Mouse (Mus musculus): Measurements from ENCODE around the gene Nup98. TPM values are rescaled to one million over a fixed set of nuclear protein-coding genes. Genes with fewer than 3 reads are reported as not detected.
A peak's percentile ranks its signal among the peaks of the same experiment; 100 is the strongest.

Nup98 gene
- total RNA-seq (2012; rRNA removed) (25.9 and 31.7 TPM in 2 replicates), polyA plus RNA-seq (2012; ENCODE audit: insufficient read depth in 1 of 2, insufficient read length in 2 of 2, low read depth in 1 of 2, low replicate concordance in 2 of 2, missing spikeins in 1 of 2) (100 to 1,000 TPM in 1 of 2 experiments, 10 to 100 TPM in 1; 45.2 to 195 TPM)

GRCm38 (mm10) chr7:102209756-102210721 lies at the start of gene Nup98, which contains the start of gene Pgap2:
Nup98 (minus strand) TSS chr7:102210176.
Pgap2 (plus strand) TSS chr7:102210208.
- DNase-seq (ENCODE audit: low read depth, low spot score), result peak; percentile 100
- H3K36me3 ChIP-seq (ENCODE audit: control insufficient read depth in 1 of 2, insufficient read depth in 2 of 2, low read length in 2 of 2), result peaks cover 9 to 37% of the 10 kb centered on the region in 2 experiments; a peak in 3 of 4 replicates
- H3K79me2 ChIP-seq (ENCODE audit: control insufficient read depth, insufficient read depth, low read length, poor library complexity), result peaks cover 27% of the 10 kb centered on the region
- H3K4me1 ChIP-seq (ENCODE audit: control insufficient read depth in 1 of 2, insufficient read depth in 2 of 2, low read length in 2 of 2), result peaks cover 4 to 11% of the 10 kb centered on the region in 2 experiments; a peak in 3 of 4 replicates
- peak within 1 kb of the TSS; percentile 80 for H3K27ac ChIP-seq (ENCODE audit: control insufficient read depth, low read depth, low read length)
- TF ChIP-seq MXI1 (IDR thresholded peaks at IDR 0.05; ENCODE audit: low read depth, low read length) (peak; percentile 76), MAZ (IDR thresholded peaks at IDR 0.05; ENCODE audit: low read depth, low read length) (peak; percentile 63; the same call in 1 of the 2 replicates), EP300 (IDR thresholded peaks at IDR 0.05; ENCODE audit: low read depth in 1 of 2, low read length in 2 of 2) (no peak), POLR2AphosphoS2 (IDR thresholded peaks at IDR 0.05; ENCODE audit: low read length) (peak; percentile 12; the same call in 1 of the 2 replicates), MYC (IDR thresholded peaks at IDR 0.05; ENCODE audit: low read depth, low read length) (peak; percentile 23; the same call in 1 of the 2 replicates), SMC3 (IDR thresholded peaks at IDR 0.05; ENCODE audit: low read depth, low read length) (no peak), NELFE (IDR thresholded peaks at IDR 0.05; ENCODE audit: low read depth, low read length) (peak; percentile 65), MAX (IDR thresholded peaks at IDR 0.05; ENCODE audit: low read length) (peak; percentile 85), ZC3H11A (IDR thresholded peaks at IDR 0.05; ENCODE audit: low read depth, low read length) (no peak), ETS1 (IDR thresholded peaks at IDR 0.05; ENCODE audit: low read depth, low read length) (peak; percentile 60; the same call in 1 of the 2 replicates), GABPA (IDR thresholded peaks at IDR 0.05; ENCODE audit: low read depth, low read length) (peak; percentile 1; the same call in 1 of the 2 replicates), UBTF (IDR thresholded peaks at IDR 0.05; ENCODE audit: borderline replicate concordance, insufficient read depth, low read depth, low read length) (no peak), CHD2 (IDR thresholded peaks at IDR 0.05; ENCODE audit: low read length) (no peak; the same call in 1 of the 2 replicates), CTCF (IDR thresholded peaks at IDR 0.05 in 2 of 3, conservative IDR thresholded peaks at IDR 0.05 in 1 of 3; ENCODE audit: control insufficient read depth in 1 of 3, insufficient read depth in 1 of 3, low read depth in 2 of 3, low read length in 3 of 3, poor library complexity in 1 of 3, severe bottlenecking in 1 of 3) (no peak; a peak in 1 of 6 replicates), USF2 (IDR thresholded peaks at IDR 0.05; ENCODE audit: borderline replicate concordance in 1 of 2, insufficient read depth in 1 of 2, low read depth in 1 of 2, low read length in 2 of 2) (no peak), KAT2A (conservative IDR thresholded peaks at IDR 0.05; ENCODE audit: low read depth, low read length) (no peak; the same call in 1 of the 2 replicates), MEF2A (IDR thresholded peaks at IDR 0.05; ENCODE audit: extremely low read depth, insufficient replicate concordance, low read depth, low read length, poor library complexity, severe bottlenecking) (0 out of 2 replicates have a peak, but pooled peaks have one; percentile 38), SIN3A (IDR thresholded peaks at IDR 0.05; ENCODE audit: low read length) (peak; percentile 68), USF1 (IDR thresholded peaks at IDR 0.05; ENCODE audit: low read depth, low read length) (peak; percentile 59), TAL1 (IDR thresholded peaks at IDR 0.05; ENCODE audit: low read length) (no peak), ZKSCAN1 (IDR thresholded peaks at IDR 0.05; ENCODE audit: low read depth, low read length) (no peak), JUND (IDR thresholded peaks at IDR 0.05; ENCODE audit: low read depth, low read length) (no peak), BHLHE40 (IDR thresholded peaks at IDR 0.05; ENCODE audit: borderline replicate concordance, low read depth, low read length) (peak; percentile 97), RAD21 (IDR thresholded peaks at IDR 0.05; ENCODE audit: low read depth, low read length) (no peak), TCF12 (IDR thresholded peaks at IDR 0.05; ENCODE audit: low read depth, low read length) (no peak), POLR2A (IDR thresholded peaks at IDR 0.05; ENCODE audit: control insufficient read depth in 1 of 2, insufficient read depth in 1 of 2, low read depth in 1 of 2, low read length in 2 of 2, poor library complexity in 1 of 2) (peak; percentile 85 to 87), NRF1 (IDR thresholded peaks at IDR 0.05; ENCODE audit: insufficient read depth, low read depth, low read length, poor library complexity, severe bottlenecking) (peak; percentile 54; the same call in 1 of the 2 replicates), HCFC1 (IDR thresholded peaks at IDR 0.05; ENCODE audit: low read depth, low read length) (peak; percentile 80), ZMIZ1 (IDR thresholded peaks at IDR 0.05; ENCODE audit: low read depth, low read length) (peak; percentile 35), TBP (IDR thresholded peaks at IDR 0.05; ENCODE audit: low read depth, low read length) (peak; percentile 63)
- H3K9ac ChIP-seq (ENCODE audit: control insufficient read depth, low read depth, low read length, poor library complexity, severe bottlenecking), result peak within 1 kb of the TSS; percentile 91
- H3K9me3 ChIP-seq (replicated peaks; ENCODE audit: insufficient read depth, low read length), result no peaks in the 10 kb centered on the region
- H3K4me3 ChIP-seq (ENCODE audit: control insufficient read depth in 1 of 2, insufficient read depth in 1 of 2, low read depth in 2 of 2, low read length in 2 of 2), result peak within 1 kb of the TSS; percentile 77 to 78
- no peaks in the 10 kb centered on the region for H3K27me3 ChIP-seq (ENCODE audit: control insufficient read depth in 1 of 2, insufficient read depth in 2 of 2, low read length in 2 of 2)

Measured in MEL (cell line).